Mouse (Mus musculus): ENCODE data around the gene Gm16867. TPM values are rescaled to one million over a fixed set of nuclear protein-coding genes. Genes with fewer than 3 reads are reported as not detected.
"Not testable (repeated sequence)": the region's sequence is repeated elsewhere in the genome, so short reads cannot be mapped to it uniquely, and the experiment has no call there.

The Gm16867 gene
- polyA plus RNA-seq, 1 experiment from 2014 or later: not detected

DNA sequence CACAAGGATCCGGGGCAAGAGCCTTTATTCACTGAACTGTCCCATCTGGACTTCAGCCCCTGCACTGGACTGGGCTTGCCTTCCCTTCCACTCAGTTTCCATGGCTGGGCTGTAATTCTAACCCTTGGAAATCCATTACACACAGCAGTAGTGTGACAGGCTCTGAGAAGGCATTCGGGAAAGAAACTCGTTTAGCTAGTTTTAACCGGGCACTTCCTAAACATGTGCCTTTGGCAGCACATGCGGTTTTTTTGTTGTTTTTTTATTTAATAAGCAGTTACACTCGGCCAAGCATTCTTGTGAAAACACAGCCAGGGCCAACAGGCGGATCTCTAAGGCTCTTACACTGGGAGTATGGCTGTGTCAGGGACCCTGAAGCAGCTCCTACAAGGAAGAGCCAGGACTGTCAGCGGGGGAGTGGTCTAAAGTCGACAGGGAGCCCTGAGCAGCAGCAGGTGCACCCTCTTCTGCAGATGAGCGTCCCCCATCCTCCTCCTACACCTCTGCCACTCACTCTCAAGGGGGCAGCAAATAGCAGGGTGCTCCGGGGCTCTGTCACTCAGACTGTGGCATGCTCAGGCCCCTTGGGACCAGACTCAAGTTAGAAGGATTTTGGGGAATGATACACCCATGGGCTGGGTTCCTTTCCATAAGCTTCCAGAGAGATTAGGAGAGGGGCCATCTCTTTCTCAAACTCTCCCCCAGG lies 29.1 kb downstream of the Gm16867 start:
- not testable (repeated sequence) for DNase-seq (ENCODE audit: low spot score); ATAC-seq (ENCODE audit: insufficient read depth, low FRiP score, low TSS enrichment); H3K4me1 ChIP-seq (ENCODE audit: control insufficient read depth, insufficient read depth, low read length); H3K4me2 ChIP-seq (ENCODE audit: low read depth); H3K36me3 ChIP-seq (ENCODE audit: control insufficient read depth, insufficient read depth, low read length); H3K9me3 ChIP-seq (ENCODE audit: control insufficient read depth, low read length); H3K9ac ChIP-seq (ENCODE audit: low read length); H3K4me3 ChIP-seq (ENCODE audit: low read depth, low read length); H3K27me3 ChIP-seq (ENCODE audit: control insufficient read depth, insufficient read depth, low read length); H3K27ac ChIP-seq (ENCODE audit: low read depth, low read length)
- no CpG with 5 or more reads among the region's 11 CpGs for WGBS

- not testable (repeated sequence) for H3K9ac ChIP-seq (ENCODE audit: low read length); H3K27me3 ChIP-seq (ENCODE audit: control insufficient read depth, insufficient read depth, low read length); H3K36me3 ChIP-seq (ENCODE audit: control insufficient read depth, insufficient read depth, low read length); DNase-seq (ENCODE audit: low spot score); H3K27ac ChIP-seq (ENCODE audit: low read depth, low read length); H3K4me3 ChIP-seq (ENCODE audit: low read depth, low read length); H3K9me3 ChIP-seq (ENCODE audit: control insufficient read depth, low read length); H3K4me1 ChIP-seq (ENCODE audit: control insufficient read depth, insufficient read depth, low read length); H3K4me2 ChIP-seq (ENCODE audit: low read depth); ATAC-seq (ENCODE audit: insufficient read depth, low FRiP score, low TSS enrichment)
- WGBS: no CpG with 5 or more reads among the region's 2 CpGs
Observed at GRCm38 (mm10) chr14:69473322-69473721, 29.8 kb downstream of the Gm16867 start.

DNA sequence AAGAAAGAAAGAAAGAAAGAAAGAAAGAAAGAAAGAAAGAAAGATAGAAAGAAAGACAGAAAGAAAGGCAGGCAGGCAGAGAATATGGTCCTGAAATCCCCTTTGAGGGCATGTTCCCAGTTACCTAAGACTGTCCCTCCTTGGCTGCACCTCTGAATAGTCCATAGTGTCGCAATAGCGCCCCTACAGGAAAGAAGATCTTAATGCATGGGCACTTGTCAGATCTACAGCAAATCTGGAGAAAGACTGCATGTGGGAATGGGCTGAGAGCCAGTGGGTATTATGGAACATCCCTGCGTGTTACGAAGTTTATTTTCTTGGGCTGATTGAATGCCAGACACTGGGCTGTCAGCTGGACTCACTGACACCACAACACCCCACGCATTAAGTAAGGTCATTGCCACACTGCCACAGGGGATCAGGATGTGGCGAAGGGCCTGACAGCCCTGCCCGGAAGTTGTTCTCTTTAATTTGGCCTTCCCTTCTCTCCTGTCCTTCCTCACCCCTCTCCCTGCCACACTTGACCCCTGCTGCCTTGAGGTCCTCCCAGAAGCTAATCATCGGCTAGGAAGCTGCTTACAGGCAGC lies 32.9 kb downstream of the Gm16867 start:
- H3K4me2 ChIP-seq (ENCODE audit: low read depth); H3K9me3 ChIP-seq (ENCODE audit: control insufficient read depth, low read length); H3K9ac ChIP-seq (ENCODE audit: low read length); H3K27me3 ChIP-seq (ENCODE audit: control insufficient read depth, insufficient read depth, low read length); ATAC-seq (ENCODE audit: insufficient read depth, low FRiP score, low TSS enrichment); H3K4me3 ChIP-seq (ENCODE audit: low read depth, low read length); H3K36me3 ChIP-seq (ENCODE audit: control insufficient read depth, insufficient read depth, low read length); H3K27ac ChIP-seq (ENCODE audit: low read depth, low read length); DNase-seq (ENCODE audit: low spot score); H3K4me1 ChIP-seq (ENCODE audit: control insufficient read depth, insufficient read depth, low read length): not testable (repeated sequence)
- no CpG with 5 or more reads among the region's 8 CpGs for WGBS

DNA sequence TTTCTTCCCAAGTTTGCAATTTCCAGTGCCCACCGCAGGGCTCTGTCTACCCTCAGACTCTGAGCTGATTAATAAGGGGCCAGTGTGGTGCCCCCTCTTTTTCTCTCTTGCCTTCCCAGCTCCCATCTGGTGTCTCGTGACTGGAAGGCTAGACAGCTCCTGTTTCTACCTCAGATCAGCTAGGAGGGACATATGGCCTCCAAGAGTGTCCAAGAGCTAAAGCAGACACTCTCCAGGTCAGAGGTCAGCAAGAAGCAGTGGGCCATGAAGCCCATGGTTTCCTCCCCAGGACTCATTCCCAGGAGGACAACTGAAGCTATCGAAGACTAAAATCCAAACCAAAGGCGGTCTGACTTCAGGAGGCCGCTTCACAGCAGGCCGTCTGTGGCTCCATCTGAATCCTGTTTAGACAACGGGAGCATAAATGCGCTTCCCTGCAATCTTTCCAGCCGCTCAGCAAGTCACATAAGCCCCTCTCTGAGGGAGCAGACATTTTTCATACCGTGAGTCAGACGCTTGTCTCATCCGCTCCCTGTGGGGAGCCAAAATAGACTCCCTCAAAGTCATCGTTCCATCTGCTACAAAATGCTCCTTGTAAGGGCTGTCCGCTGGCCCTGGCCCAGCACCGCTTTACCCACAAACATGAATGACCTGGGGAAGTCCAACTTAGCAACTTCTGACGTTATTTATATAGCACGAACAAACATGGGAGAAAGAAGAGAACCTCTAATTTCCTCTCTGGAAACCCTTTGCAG lies 35.4 kb downstream of the Gm16867 start:
- not testable (repeated sequence) for H3K4me1 ChIP-seq (ENCODE audit: control insufficient read depth, insufficient read depth, low read length); H3K36me3 ChIP-seq (ENCODE audit: control insufficient read depth, insufficient read depth, low read length); ATAC-seq (ENCODE audit: insufficient read depth, low FRiP score, low TSS enrichment); H3K27ac ChIP-seq (ENCODE audit: low read depth, low read length); H3K9me3 ChIP-seq (ENCODE audit: control insufficient read depth, low read length); H3K9ac ChIP-seq (ENCODE audit: low read length); DNase-seq (ENCODE audit: low spot score); H3K4me3 ChIP-seq (ENCODE audit: low read depth, low read length); H3K4me2 ChIP-seq (ENCODE audit: low read depth); H3K27me3 ChIP-seq (ENCODE audit: control insufficient read depth, insufficient read depth, low read length)
- no CpG with 5 or more reads among the region's 17 CpGs for WGBS

GRCm38 (mm10) chr14:69464465-69464864 lies 38.7 kb downstream of the Gm16867 start:
- not testable (repeated sequence) for H3K9ac ChIP-seq (ENCODE audit: low read length); H3K4me2 ChIP-seq (ENCODE audit: low read depth); H3K4me3 ChIP-seq (ENCODE audit: low read depth, low read length); H3K27ac ChIP-seq (ENCODE audit: low read depth, low read length); ATAC-seq (ENCODE audit: insufficient read depth, low FRiP score, low TSS enrichment); H3K27me3 ChIP-seq (ENCODE audit: control insufficient read depth, insufficient read depth, low read length); H3K9me3 ChIP-seq (ENCODE audit: control insufficient read depth, low read length); DNase-seq (ENCODE audit: low spot score); H3K4me1 ChIP-seq (ENCODE audit: control insufficient read depth, insufficient read depth, low read length); H3K36me3 ChIP-seq (ENCODE audit: control insufficient read depth, insufficient read depth, low read length)
- no CpG with 5 or more reads among the region's 4 CpGs for WGBS

- not testable (repeated sequence) for DNase-seq (ENCODE audit: low spot score); H3K27ac ChIP-seq (ENCODE audit: low read depth, low read length); H3K4me2 ChIP-seq (ENCODE audit: low read depth); H3K9ac ChIP-seq (ENCODE audit: low read length); H3K4me1 ChIP-seq (ENCODE audit: control insufficient read depth, insufficient read depth, low read length); H3K9me3 ChIP-seq (ENCODE audit: control insufficient read depth, low read length); H3K4me3 ChIP-seq (ENCODE audit: low read depth, low read length); H3K36me3 ChIP-seq (ENCODE audit: control insufficient read depth, insufficient read depth, low read length); H3K27me3 ChIP-seq (ENCODE audit: control insufficient read depth, insufficient read depth, low read length); ATAC-seq (ENCODE audit: insufficient read depth, low FRiP score, low TSS enrichment)
- WGBS: no CpG with 5 or more reads among the region's 5 CpGs
Observed at GRCm38 (mm10) chr14:69457691-69458090, 45.5 kb downstream of the Gm16867 start.

DNA sequence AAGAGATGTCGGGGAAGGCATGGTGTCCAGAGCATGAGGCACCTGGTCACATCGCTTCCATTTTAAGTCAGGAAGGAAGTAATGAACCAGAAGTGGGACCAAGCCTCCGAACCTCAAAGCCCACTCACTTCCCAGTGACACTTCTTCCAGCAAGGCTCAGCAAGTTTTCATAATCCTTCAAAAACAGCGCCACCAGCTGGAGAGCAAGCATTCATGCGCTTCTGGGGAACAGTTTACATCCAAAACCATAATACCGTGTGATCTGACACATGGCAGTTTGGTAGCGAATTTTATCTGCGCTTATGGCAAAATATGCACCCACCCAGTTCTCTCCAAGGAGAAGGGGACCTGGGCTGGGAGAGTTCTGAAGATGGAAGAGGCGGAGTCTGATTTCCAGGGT lies 48.5 kb downstream of the Gm16867 start:
- H3K36me3 ChIP-seq (ENCODE audit: control insufficient read depth, insufficient read depth, low read length); H3K9me3 ChIP-seq (ENCODE audit: control insufficient read depth, low read length); DNase-seq (ENCODE audit: low spot score); H3K27me3 ChIP-seq (ENCODE audit: control insufficient read depth, insufficient read depth, low read length); H3K4me1 ChIP-seq (ENCODE audit: control insufficient read depth, insufficient read depth, low read length); H3K4me2 ChIP-seq (ENCODE audit: low read depth); H3K27ac ChIP-seq (ENCODE audit: low read depth, low read length); ATAC-seq (ENCODE audit: insufficient read depth, low FRiP score, low TSS enrichment); H3K9ac ChIP-seq (ENCODE audit: low read length); H3K4me3 ChIP-seq (ENCODE audit: low read depth, low read length): not testable (repeated sequence)
- no CpG with 5 or more reads among the region's 9 CpGs for WGBS

DNA sequence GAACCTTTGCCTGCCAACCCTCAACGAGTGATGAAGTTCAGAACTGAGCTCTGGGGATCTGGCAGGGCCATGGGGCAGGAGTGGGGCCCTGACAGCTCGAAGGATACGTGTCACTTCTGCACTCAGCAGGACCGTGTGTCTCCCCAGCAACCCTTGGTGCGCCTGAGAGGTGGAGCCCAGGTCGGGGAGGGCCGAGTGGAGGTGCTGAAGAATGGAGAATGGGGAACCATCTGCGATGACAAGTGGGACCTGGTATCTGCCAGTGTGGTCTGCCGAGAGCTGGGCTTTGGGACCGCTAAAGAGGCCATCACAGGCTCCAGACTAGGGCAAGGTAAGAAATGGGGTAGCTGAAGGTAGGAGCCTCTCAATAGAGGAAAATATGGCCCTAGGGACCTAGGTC lies 54.3 kb downstream of the Gm16867 start:
- no CpG with 5 or more reads among the region's 10 CpGs for WGBS
- ATAC-seq (ENCODE audit: insufficient read depth, low FRiP score, low TSS enrichment): not testable (repeated sequence)

More for the DNA sequence above, 54.3 kb downstream of the Gm16867 start:
- not testable (repeated sequence) for H3K27me3 ChIP-seq (ENCODE audit: control insufficient read depth, insufficient read depth, low read length); H3K9ac ChIP-seq (ENCODE audit: low read length); H3K36me3 ChIP-seq (ENCODE audit: control insufficient read depth, insufficient read depth, low read length); H3K4me1 ChIP-seq (ENCODE audit: control insufficient read depth, insufficient read depth, low read length); H3K4me2 ChIP-seq (ENCODE audit: low read depth); H3K9me3 ChIP-seq (ENCODE audit: control insufficient read depth, low read length); H3K4me3 ChIP-seq (ENCODE audit: low read depth, low read length); DNase-seq (ENCODE audit: low spot score); H3K27ac ChIP-seq (ENCODE audit: low read depth, low read length)
